Mouse (Mus musculus): ENCODE measurements at regions not wholly inside any gene's neighbourhood (a gene's known extent, or its start where the extent isn't known, plus 50 kb on each side); places are given as distances from the start of the nearest gene placed in this dataset.
"Not testable (repeated sequence)": the region's sequence is repeated elsewhere in the genome, so short reads cannot be mapped to it uniquely, and the experiment has no call there.

GRCm38 (mm10) chrX:97141170-97142085 is 69.0 kb downstream of the Pgr15l start:
- H3K9me3 ChIP-seq (ENCODE audit: control insufficient read depth, low read length); H3K27ac ChIP-seq (replicated peaks; ENCODE audit: low read depth, low read length); H3K4me3 ChIP-seq (ENCODE audit: low read depth, low read length); H3K9ac ChIP-seq (ENCODE audit: low read length); H3K36me3 ChIP-seq (ENCODE audit: control insufficient read depth, insufficient read depth, low read length); ATAC-seq (ENCODE audit: insufficient number of reproducible peaks, low FRiP score, low TSS enrichment, low read depth); H3K4me1 ChIP-seq (ENCODE audit: control insufficient read depth, insufficient read depth, low read length); H3K4me2 ChIP-seq (ENCODE audit: low read depth, severe bottlenecking); H3K27me3 ChIP-seq (ENCODE audit: control insufficient read depth, insufficient read depth, low read length): not testable (repeated sequence)
- WGBS: 50% methylated on average over 16 of the region's 27 CpGs
- peak; percentile 22 for DNase-seq (ENCODE audit: low spot score)

GRCm38 (mm10) chrX:97142237-97142636 is 69.8 kb downstream of the Pgr15l start:
- Histone ChIP-seq H3K4me1 (ENCODE audit: control insufficient read depth, insufficient read depth, low read length) (no peaks in the 10 kb centered on the region), H3K27ac (replicated peaks; ENCODE audit: low read depth, low read length) (no peak overlapping the region), H3K27me3 (ENCODE audit: control insufficient read depth, insufficient read depth, low read length) (no peaks in the 10 kb centered on the region), H3K4me2 (ENCODE audit: low read depth, severe bottlenecking) (no peak overlapping the region), H3K4me3 (ENCODE audit: low read depth, low read length) (no peak overlapping the region), H3K9ac (ENCODE audit: low read length) (no peak overlapping the region), H3K9me3 (ENCODE audit: control insufficient read depth, low read length) (no peaks in the 10 kb centered on the region), H3K36me3 (ENCODE audit: control insufficient read depth, insufficient read depth, low read length) (no peaks in the 10 kb centered on the region)
- DNase-seq (ENCODE audit: low spot score): peak; percentile 20
- ATAC-seq (ENCODE audit: insufficient number of reproducible peaks, low FRiP score, low TSS enrichment, low read depth): no peak

- H3K9me3 ChIP-seq (ENCODE audit: control insufficient read depth, low read length): no peaks in the 10 kb centered on the region
- DNase-seq (ENCODE audit: low spot score) (no peak), ATAC-seq (ENCODE audit: insufficient number of reproducible peaks, low FRiP score, low TSS enrichment, low read depth) (no peak)
- H3K27ac ChIP-seq (replicated peaks; ENCODE audit: low read depth, low read length): no peak overlapping the region
- H3K9ac ChIP-seq (ENCODE audit: low read length): no peak overlapping the region
- H3K4me3 ChIP-seq (ENCODE audit: low read depth, low read length): no peak overlapping the region
- 90% methylated on average over 2 of the region's 2 CpGs for WGBS
- no peak overlapping the region for H3K4me2 ChIP-seq (ENCODE audit: low read depth, severe bottlenecking)
- H3K4me1 ChIP-seq (ENCODE audit: control insufficient read depth, insufficient read depth, low read length): no peaks in the 10 kb centered on the region
- no peaks in the 10 kb centered on the region for H3K36me3 ChIP-seq (ENCODE audit: control insufficient read depth, insufficient read depth, low read length)
- no peaks in the 10 kb centered on the region for H3K27me3 ChIP-seq (ENCODE audit: control insufficient read depth, insufficient read depth, low read length)
These were observed 83.8 kb downstream of the Pgr15l start for GRCm38 (mm10) chrX:97156155-97156554.

Data from limb, embryonic 11.5 days (tissue).